Mouse (Mus musculus): ENCODE results near the gene Kmt2e. TPM values are rescaled to one million over a fixed set of nuclear protein-coding genes. Genes with fewer than 3 reads are reported as not detected.

Kmt2e gene
- polyA plus RNA-seq, 1 experiment from 2014 or later = 65.2 TPM

GRCm38 (mm10) chr5:23393870-23394269 lies 40.4 kb upstream of the Kmt2e start:
- WGBS (ENCODE audit: insufficient replicate concordance) = 90% methylated on average over 5 of the region's 5 CpGs
- no peaks in the 10 kb centered on the region for H3K4me1 ChIP-seq (ENCODE audit: control insufficient read depth, insufficient read depth, low read length)
- no peaks in the 10 kb centered on the region for H3K9me3 ChIP-seq (replicated peaks; ENCODE audit: control insufficient read depth, low read length)
- H3K27me3 ChIP-seq (ENCODE audit: control insufficient read depth, insufficient read depth, low read length) = no peaks in the 10 kb centered on the region
- H3K4me2 ChIP-seq = no peak overlapping the region
- no peak overlapping the region for H3K9ac ChIP-seq (ENCODE audit: low read depth, low read length)
- no peaks in the 10 kb centered on the region for H3K36me3 ChIP-seq (ENCODE audit: control insufficient read depth, insufficient read depth, low read length)
- H3K4me3 ChIP-seq (ENCODE audit: low read depth, low read length) = no peak overlapping the region
- ATAC-seq (replicated peaks; ENCODE audit: insufficient number of reproducible peaks, low FRiP score, low TSS enrichment) = no peak
- H3K27ac ChIP-seq (ENCODE audit: low read depth, low read length) = no peak overlapping the region

- Histone ChIP-seq H3K4me1 (ENCODE audit: control insufficient read depth, insufficient read depth, low read length) (no peaks in the 10 kb centered on the region), H3K9ac (ENCODE audit: low read depth, low read length) (no peak overlapping the region), H3K36me3 (ENCODE audit: control insufficient read depth, insufficient read depth, low read length) (no peaks in the 10 kb centered on the region; the same call in 1 of the 2 replicates), H3K4me2 (no peak overlapping the region), H3K27me3 (ENCODE audit: control insufficient read depth, insufficient read depth, low read length) (no peaks in the 10 kb centered on the region), H3K9me3 (replicated peaks; ENCODE audit: control insufficient read depth, low read length) (no peaks in the 10 kb centered on the region), H3K27ac (ENCODE audit: low read depth, low read length) (no peak overlapping the region), H3K4me3 (ENCODE audit: low read depth, low read length) (no peak overlapping the region)
- 49% methylated on average over 3 of the region's 3 CpGs for WGBS (ENCODE audit: insufficient replicate concordance)
- no peak for ATAC-seq (replicated peaks; ENCODE audit: insufficient number of reproducible peaks, low FRiP score, low TSS enrichment)
Measured at GRCm38 (mm10) chr5:23394366-23395145, 39.7 kb upstream of the Kmt2e start.

- Histone ChIP-seq H3K36me3 (ENCODE audit: control insufficient read depth, insufficient read depth, low read length) (peaks cover 3% of the 10 kb centered on the region; the same call in 1 of the 2 replicates), H3K4me1 (ENCODE audit: control insufficient read depth, insufficient read depth, low read length) (no peaks in the 10 kb centered on the region), H3K9me3 (replicated peaks; ENCODE audit: control insufficient read depth, low read length) (no peaks in the 10 kb centered on the region), H3K4me2 (no peak overlapping the region), H3K4me3 (ENCODE audit: low read depth, low read length) (no peak overlapping the region), H3K27ac (ENCODE audit: low read depth, low read length) (no peak overlapping the region), H3K9ac (ENCODE audit: low read depth, low read length) (no peak overlapping the region), H3K27me3 (ENCODE audit: control insufficient read depth, insufficient read depth, low read length) (no peaks in the 10 kb centered on the region)
- ATAC-seq (replicated peaks; ENCODE audit: insufficient number of reproducible peaks, low FRiP score, low TSS enrichment) = no peak
- 65% methylated on average over 3 of the region's 3 CpGs for WGBS (ENCODE audit: insufficient replicate concordance)
Measured at GRCm38 (mm10) chr5:23395721-23396120, 38.5 kb upstream of the Kmt2e start.

GRCm38 (mm10) chr5:23396756-23397155 lies 37.5 kb upstream of the Kmt2e start:
- Histone ChIP-seq H3K4me1 (ENCODE audit: control insufficient read depth, insufficient read depth, low read length) (no peaks in the 10 kb centered on the region), H3K36me3 (ENCODE audit: control insufficient read depth, insufficient read depth, low read length) (peaks cover 12% of the 10 kb centered on the region), H3K4me3 (ENCODE audit: low read depth, low read length) (no peak overlapping the region), H3K4me2 (no peak overlapping the region), H3K9me3 (replicated peaks; ENCODE audit: control insufficient read depth, low read length) (no peaks in the 10 kb centered on the region), H3K27ac (ENCODE audit: low read depth, low read length) (no peak overlapping the region), H3K9ac (ENCODE audit: low read depth, low read length) (no peak overlapping the region), H3K27me3 (ENCODE audit: control insufficient read depth, insufficient read depth, low read length) (no peaks in the 10 kb centered on the region)
- no peak for ATAC-seq (replicated peaks; ENCODE audit: insufficient number of reproducible peaks, low FRiP score, low TSS enrichment)
- WGBS (ENCODE audit: insufficient replicate concordance) = 90% methylated on average over 3 of the region's 3 CpGs

- peak; percentile 35; the same call in 1 of the 2 replicates for ATAC-seq (replicated peaks; ENCODE audit: insufficient number of reproducible peaks, low FRiP score, low TSS enrichment)
- no peak overlapping the region for H3K4me3 ChIP-seq (ENCODE audit: low read depth, low read length)
Measured at GRCm38 (mm10) chr5:23400156-23400555, 34.1 kb upstream of the Kmt2e start.

GRCm38 (mm10) chr5:23400868-23401267 lies 33.4 kb upstream of the Kmt2e start:
- WGBS (ENCODE audit: insufficient replicate concordance) = 77% methylated on average over 3 of the region's 3 CpGs
- no peak overlapping the region for H3K27ac ChIP-seq (ENCODE audit: low read depth, low read length)

More at GRCm38 (mm10) chr5:23400156-23400555, 34.1 kb upstream of the Kmt2e start:
- 93% methylated on average over 3 of the region's 3 CpGs for WGBS (ENCODE audit: insufficient replicate concordance)
- Histone ChIP-seq H3K9me3 (replicated peaks; ENCODE audit: control insufficient read depth, low read length) (no peaks in the 10 kb centered on the region), H3K9ac (ENCODE audit: low read depth, low read length) (no peak overlapping the region), H3K27ac (ENCODE audit: low read depth, low read length) (no peak overlapping the region), H3K4me1 (ENCODE audit: control insufficient read depth, insufficient read depth, low read length) (no peaks in the 10 kb centered on the region; the same call in 1 of the 2 replicates), H3K36me3 (ENCODE audit: control insufficient read depth, insufficient read depth, low read length) (peaks cover 15% of the 10 kb centered on the region), H3K27me3 (ENCODE audit: control insufficient read depth, insufficient read depth, low read length) (no peaks in the 10 kb centered on the region), H3K4me2 (no peak overlapping the region)

GRCm38 (mm10) chr5:23401368-23401767 lies 32.9 kb upstream of the Kmt2e start:
- WGBS (ENCODE audit: insufficient replicate concordance) = 77% methylated on average over 9 of the region's 9 CpGs
- Histone ChIP-seq H3K36me3 (ENCODE audit: control insufficient read depth, insufficient read depth, low read length) (peaks cover 19% of the 10 kb centered on the region), H3K9ac (ENCODE audit: low read depth, low read length) (no peak overlapping the region), H3K4me3 (ENCODE audit: low read depth, low read length) (no peak overlapping the region), H3K4me2 (no peak overlapping the region), H3K4me1 (ENCODE audit: control insufficient read depth, insufficient read depth, low read length) (no peaks in the 10 kb centered on the region; the same call in 1 of the 2 replicates), H3K27ac (ENCODE audit: low read depth, low read length) (no peak overlapping the region), H3K9me3 (replicated peaks; ENCODE audit: control insufficient read depth, low read length) (no peaks in the 10 kb centered on the region), H3K27me3 (ENCODE audit: control insufficient read depth, insufficient read depth, low read length) (no peaks in the 10 kb centered on the region)
- ATAC-seq (replicated peaks; ENCODE audit: insufficient number of reproducible peaks, low FRiP score, low TSS enrichment) = no peak

More at GRCm38 (mm10) chr5:23400868-23401267, 33.4 kb upstream of the Kmt2e start:
- H3K4me1 ChIP-seq (ENCODE audit: control insufficient read depth, insufficient read depth, low read length) = no peaks in the 10 kb centered on the region; the same call in 1 of the 2 replicates
- H3K4me2 ChIP-seq = no peak overlapping the region
- no peaks in the 10 kb centered on the region for H3K27me3 ChIP-seq (ENCODE audit: control insufficient read depth, insufficient read depth, low read length)
- no peak overlapping the region for H3K4me3 ChIP-seq (ENCODE audit: low read depth, low read length)
- no peaks in the 10 kb centered on the region for H3K9me3 ChIP-seq (replicated peaks; ENCODE audit: control insufficient read depth, low read length)
- no peak for ATAC-seq (replicated peaks; ENCODE audit: insufficient number of reproducible peaks, low FRiP score, low TSS enrichment)
- no peak overlapping the region for H3K9ac ChIP-seq (ENCODE audit: low read depth, low read length)
- H3K36me3 ChIP-seq (ENCODE audit: control insufficient read depth, insufficient read depth, low read length) = peaks cover 19% of the 10 kb centered on the region

GRCm38 (mm10) chr5:23401999-23402398 lies 32.2 kb upstream of the Kmt2e start:
- no peak overlapping the region for H3K27ac ChIP-seq (ENCODE audit: low read depth, low read length)
- no peaks in the 10 kb centered on the region; the same call in 1 of the 2 replicates for H3K4me1 ChIP-seq (ENCODE audit: control insufficient read depth, insufficient read depth, low read length)
- no peak overlapping the region for H3K4me3 ChIP-seq (ENCODE audit: low read depth, low read length)
- H3K9me3 ChIP-seq (replicated peaks; ENCODE audit: control insufficient read depth, low read length) = no peaks in the 10 kb centered on the region
- H3K4me2 ChIP-seq = no peak overlapping the region
- H3K9ac ChIP-seq (ENCODE audit: low read depth, low read length) = no peak overlapping the region
- 28% methylated on average over 2 of the region's 2 CpGs for WGBS (ENCODE audit: insufficient replicate concordance)
- ATAC-seq (replicated peaks; ENCODE audit: insufficient number of reproducible peaks, low FRiP score, low TSS enrichment) = no peak
- no peaks in the 10 kb centered on the region for H3K27me3 ChIP-seq (ENCODE audit: control insufficient read depth, insufficient read depth, low read length)
- H3K36me3 ChIP-seq (ENCODE audit: control insufficient read depth, insufficient read depth, low read length) = peaks cover 19% of the 10 kb centered on the region

- no peaks in the 10 kb centered on the region for H3K9me3 ChIP-seq (replicated peaks; ENCODE audit: control insufficient read depth, low read length)
- H3K9ac ChIP-seq (ENCODE audit: low read depth, low read length) = no peak overlapping the region
- H3K4me1 ChIP-seq (ENCODE audit: control insufficient read depth, insufficient read depth, low read length) = peaks cover 3% of the 10 kb centered on the region
- no peak overlapping the region for H3K4me2 ChIP-seq
- 64% methylated on average over 11 of the region's 11 CpGs for WGBS (ENCODE audit: insufficient replicate concordance)
- no peak for ATAC-seq (replicated peaks; ENCODE audit: insufficient number of reproducible peaks, low FRiP score, low TSS enrichment)
- H3K36me3 ChIP-seq (ENCODE audit: control insufficient read depth, insufficient read depth, low read length) = peaks cover 19% of the 10 kb centered on the region
- H3K27me3 ChIP-seq (ENCODE audit: control insufficient read depth, insufficient read depth, low read length) = no peaks in the 10 kb centered on the region
- H3K27ac ChIP-seq (ENCODE audit: low read depth, low read length) = no peak overlapping the region
- no peak overlapping the region for H3K4me3 ChIP-seq (ENCODE audit: low read depth, low read length)
Measured at GRCm38 (mm10) chr5:23403161-23403560, 31.1 kb upstream of the Kmt2e start.
